Mouse (Mus musculus): ENCODE results near the gene Ap5s1.

Ap5s1 gene

GRCm38 (mm10) chr2:131206778-131207177 is at the start of gene Ap5s1:
Gene Ap5s1, plus strand, starts transcription at chr2:131207078.
- DNase-seq (ENCODE audit: low spot score in 2 of 2) = no peak

GRCm38 (mm10) chr2:131159491-131159910 is 47.4 kb upstream of the Ap5s1 start:
- DNase-seq (ENCODE audit: low spot score in 2 of 2) = peak; percentile 43 to 52

DNA sequence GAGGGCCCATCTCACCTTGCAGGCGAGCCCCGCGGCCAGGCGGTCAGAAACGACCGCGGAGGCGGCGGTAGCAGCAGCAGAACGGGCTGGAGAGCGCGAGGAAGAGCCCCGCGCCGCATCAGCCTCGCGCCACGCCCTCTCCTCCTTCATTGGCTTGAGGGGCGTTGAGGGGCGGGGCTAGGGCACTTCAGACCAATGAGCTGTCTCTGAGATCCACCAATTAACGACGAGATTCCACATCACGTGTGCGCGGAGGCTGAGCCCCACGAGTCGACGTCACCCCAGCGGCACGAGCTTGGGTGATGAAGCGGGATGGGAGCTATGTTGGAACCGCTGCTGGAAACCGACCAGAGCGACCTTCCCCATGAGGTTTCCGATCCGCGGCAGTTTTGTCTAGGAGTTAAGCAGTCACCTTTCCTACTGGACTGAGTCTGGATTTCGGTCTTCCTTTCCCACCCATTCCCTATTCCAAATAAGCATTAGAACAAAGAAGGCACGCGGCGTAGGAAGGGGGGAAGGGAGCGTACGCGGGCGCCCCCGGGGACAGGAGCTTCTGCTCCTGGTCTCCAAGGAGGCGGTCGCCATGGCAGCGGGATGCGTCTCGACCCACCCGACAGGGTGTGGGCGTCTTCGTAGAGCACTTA is 46.8 kb upstream of the Ap5s1 start, which contains the start of gene 1700037H04Rik:
1700037H04Rik (minus strand) TSS at position 144 of the 644 bp plus-strand sequence.
- DNase-seq (ENCODE audit: low spot score in 2 of 2) = peak; percentile 92

GRCm38 (mm10) chr2:131160671-131161111 is 46.2 kb upstream of the Ap5s1 start:
- DNase-seq (ENCODE audit: low spot score in 2 of 2) = no peak

- no peak for DNase-seq (ENCODE audit: low spot score in 2 of 2)
These were observed 43.0 kb upstream of the Ap5s1 start for GRCm38 (mm10) chr2:131163924-131164323.

- no peak for DNase-seq (ENCODE audit: low spot score in 2 of 2)
These were observed 40.7 kb upstream of the Ap5s1 start for GRCm38 (mm10) chr2:131166172-131166571.

DNA sequence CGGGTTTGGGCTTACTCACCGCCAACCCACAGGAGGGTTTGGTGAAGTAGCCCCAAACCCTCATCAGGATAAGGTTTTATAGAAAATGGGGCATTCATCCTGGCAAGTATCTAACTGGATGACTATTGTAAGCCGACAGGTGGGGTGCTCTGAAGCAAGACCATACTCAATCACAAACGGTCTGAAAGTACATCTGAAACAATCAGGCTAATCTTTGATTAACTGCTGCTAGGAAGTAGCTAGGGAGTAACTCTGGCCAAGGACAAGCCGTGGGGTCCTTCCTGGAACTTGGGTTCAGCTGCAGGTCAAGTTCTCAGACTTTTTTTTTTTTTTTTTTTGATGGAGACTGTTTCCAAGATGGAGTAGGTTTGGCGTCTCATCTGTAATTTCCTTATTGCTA is 38.9 kb upstream of the Ap5s1 start:
- DNase-seq (ENCODE audit: low spot score in 2 of 2) = no peak

DNA sequence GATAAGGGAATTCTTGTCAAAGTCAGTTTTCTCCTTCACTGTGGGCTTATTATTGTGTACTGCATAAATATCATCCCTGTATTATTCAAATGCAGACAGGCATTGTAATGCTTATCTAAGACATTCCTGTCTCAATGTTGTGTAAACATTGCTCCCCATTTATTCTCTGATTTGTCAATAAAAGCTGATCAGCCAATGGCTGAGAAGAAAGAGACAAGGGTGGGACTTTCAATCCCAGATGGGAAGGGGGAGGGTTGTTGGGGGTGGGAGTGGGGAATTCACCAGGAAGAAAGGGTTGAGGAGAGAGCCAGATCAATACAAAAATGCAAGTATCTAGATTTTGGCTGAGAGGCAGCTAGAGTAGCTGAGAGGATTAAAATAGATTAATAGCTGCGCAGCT is 38.0 kb upstream of the Ap5s1 start:
- no peak for DNase-seq (ENCODE audit: low spot score in 2 of 2)

DNA sequence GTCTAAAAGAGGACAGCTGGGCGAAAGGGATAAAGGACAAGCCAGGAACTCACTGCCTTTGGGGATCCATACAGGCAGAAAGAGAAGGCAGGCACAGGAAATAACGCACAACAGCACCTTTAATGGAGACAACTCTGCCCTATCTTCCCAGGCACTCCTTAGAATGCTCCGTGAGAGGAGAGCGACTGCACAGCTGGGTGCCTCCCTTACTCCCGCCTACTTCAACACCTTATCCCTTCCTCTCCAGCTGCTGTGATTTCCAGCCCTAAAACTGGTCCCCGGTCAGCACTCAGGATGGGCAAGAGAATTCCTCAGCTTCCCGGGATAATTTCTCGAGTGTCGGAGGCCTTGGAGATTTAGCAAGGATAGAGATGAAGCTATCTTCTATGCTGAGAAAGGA is 35.9 kb upstream of the Ap5s1 start:
- DNase-seq (ENCODE audit: low spot score in 2 of 2) = no peak

GRCm38 (mm10) chr2:131171401-131172104 is 35.3 kb upstream of the Ap5s1 start:
- peak; percentile 48 to 60 for DNase-seq (ENCODE audit: low spot score in 2 of 2)

DNA sequence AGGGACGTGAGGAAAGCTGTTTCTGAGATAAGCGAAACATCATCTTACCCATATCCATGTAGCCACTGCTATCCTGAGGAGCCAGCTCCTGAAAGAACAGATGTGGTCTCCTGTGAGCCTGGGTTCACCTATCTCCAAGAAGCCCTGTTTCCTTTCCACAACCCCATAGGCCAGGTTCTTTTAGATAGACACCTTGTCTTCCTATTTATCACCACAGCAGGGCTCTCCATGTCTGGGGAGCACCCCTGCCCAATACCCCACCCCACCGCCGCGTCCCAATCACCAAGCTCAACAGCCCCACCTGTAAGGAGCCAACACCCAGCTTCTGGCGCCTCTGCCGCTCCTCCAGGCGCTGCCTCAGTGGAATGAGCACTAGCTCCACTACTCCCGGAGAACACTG is 34.6 kb upstream of the Ap5s1 start:
- DNase-seq (ENCODE audit: low spot score in 2 of 2) = no peak

GRCm38 (mm10) chr2:131174700-131175099 is 32.2 kb upstream of the Ap5s1 start:
- DNase-seq (ENCODE audit: low spot score in 2 of 2) = no peak

- DNase-seq (ENCODE audit: low spot score in 2 of 2) = no peak
These were observed 31.5 kb upstream of the Ap5s1 start for GRCm38 (mm10) chr2:131175286-131175944.

- DNase-seq (ENCODE audit: low spot score in 2 of 2) = no peak
These were observed 31.0 kb upstream of the Ap5s1 start for GRCm38 (mm10) chr2:131175945-131176309.

GRCm38 (mm10) chr2:131176491-131176890 is 30.4 kb upstream of the Ap5s1 start:
- no peak for DNase-seq (ENCODE audit: low spot score in 2 of 2)

DNA sequence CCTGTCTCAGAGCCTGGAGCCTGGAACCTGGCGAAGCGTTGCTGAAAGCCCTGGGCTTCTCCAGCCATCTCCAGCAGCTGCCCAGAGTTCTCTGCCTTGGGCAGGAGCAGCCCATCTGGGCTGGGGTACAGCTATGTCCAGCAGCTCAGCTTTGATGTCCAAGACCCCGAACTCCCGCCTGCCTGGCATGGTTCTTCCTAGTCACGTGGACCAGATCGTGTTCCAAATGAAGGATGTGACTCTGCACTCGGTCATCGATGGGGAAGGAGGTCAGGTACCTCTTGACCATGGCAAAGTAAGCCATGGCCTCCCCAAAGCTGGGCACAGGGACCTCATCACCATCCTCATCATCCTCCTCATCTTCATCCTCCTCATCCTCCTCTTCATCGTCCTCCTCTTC is 28.9 kb upstream of the Ap5s1 start:
- no peak for DNase-seq (ENCODE audit: low spot score in 2 of 2)

DNA sequence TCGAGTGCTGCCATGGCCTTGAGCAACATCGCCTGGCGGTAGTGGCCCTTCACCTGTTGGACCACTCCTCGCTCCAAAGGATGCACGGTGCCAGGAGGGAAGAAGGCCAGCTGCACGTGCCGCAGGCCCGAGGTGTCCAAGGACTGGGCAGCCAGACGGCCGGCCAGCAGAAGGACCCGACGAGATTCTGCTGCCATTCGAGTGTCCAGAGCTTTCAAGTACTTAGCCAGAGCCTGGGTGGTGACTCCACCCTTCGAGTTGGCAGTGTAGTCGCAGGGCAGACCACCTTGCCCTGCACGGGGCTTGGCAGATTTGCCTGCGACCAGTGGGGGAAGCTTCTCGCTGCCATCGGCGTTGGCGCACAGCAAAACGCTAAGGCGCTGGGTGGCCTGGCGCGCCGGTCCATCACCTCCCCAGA is 28.0 kb upstream of the Ap5s1 start:
- DNase-seq (ENCODE audit: low spot score in 2 of 2) = no peak

DNA sequence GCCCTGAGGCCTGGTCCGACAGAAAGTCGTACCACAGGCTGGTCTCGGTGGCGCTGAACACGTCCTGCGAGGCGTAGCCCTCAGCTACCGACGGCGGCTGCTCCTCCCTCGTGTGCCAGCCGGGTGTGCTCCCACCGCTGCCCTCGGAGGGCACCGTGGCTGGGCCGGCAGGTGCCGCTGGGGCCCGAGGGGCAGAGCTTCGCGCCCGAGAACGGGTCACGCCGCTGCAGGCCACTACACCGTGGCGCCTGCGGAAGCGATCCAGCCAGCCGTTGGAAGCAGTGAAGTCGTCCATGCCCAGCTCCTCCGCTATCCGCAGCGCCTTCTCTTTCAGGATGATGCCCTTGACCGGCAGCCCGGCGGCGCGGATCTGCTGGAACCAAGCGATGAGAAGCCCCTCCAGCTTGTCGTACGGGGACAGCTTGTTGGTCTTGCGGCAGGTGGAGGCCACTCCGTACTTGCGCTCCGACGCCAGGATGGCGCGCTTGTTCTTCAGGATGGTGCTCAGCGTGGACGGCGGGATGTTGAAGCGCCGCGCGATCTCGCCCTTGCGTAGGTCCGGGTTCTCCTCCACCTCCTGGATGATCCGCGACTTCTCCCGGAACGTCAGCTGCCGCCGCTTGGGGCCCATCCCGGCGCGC is 27.5 kb upstream of the Ap5s1 start:
- peak; percentile 37 to 42 for DNase-seq (ENCODE audit: low spot score in 2 of 2)

DNA sequence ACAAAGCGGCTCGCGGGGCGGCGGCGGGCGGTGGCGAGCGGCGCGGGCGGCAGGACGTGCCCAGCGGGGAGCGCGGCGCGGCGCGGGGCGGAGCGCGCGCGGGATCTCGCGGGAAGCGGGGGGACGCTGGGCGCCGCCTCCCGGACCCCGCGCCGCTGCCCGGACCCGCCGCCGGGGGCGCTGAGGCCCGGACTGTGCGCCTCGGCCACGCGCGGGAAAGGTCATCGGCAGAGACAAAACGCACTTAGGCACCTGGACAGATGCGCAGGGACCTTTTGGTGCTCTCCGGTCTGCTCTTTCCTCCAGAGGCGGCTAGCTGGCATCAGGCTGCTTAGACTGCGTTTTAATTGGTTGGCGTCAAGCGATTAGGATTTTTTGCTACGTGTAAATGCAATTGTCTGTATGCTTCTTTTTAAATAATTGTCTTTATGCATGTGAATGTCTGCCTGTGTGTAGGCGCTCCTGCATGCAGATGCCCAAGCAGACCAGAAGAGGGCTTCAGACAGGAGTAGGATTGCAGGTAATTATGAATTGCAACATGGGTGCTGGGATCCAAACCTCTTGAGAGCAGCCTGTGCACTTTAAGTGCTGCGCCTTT is 26.8 kb upstream of the Ap5s1 start, which contains the start of gene Cenpb:
Cenpb (minus strand) TSS at position 78 of the 598 bp plus-strand sequence.
- DNase-seq (ENCODE audit: low spot score in 2 of 2) = peak; percentile 61 to 80

DNA sequence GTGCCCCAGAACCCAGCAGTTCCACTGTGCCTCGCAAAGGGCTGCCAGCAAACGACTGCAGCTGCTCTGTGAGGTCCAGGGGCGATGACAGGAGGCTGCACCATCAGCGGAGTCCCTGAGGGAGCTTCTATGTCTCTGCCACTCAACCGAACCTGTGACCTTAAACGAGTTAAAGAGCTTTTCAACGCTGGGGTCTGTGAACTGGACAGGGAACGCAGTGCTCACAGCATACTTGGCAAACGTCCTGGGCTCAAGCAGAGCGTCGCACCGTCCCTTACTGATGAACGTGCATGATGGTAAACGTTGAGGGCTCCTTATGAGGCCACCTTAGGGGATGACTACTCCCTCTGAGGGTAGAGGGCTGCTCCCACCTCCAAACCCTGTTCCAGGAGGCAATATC is 20.5 kb upstream of the Ap5s1 start:
- no peak for DNase-seq (ENCODE audit: low spot score in 2 of 2)

DNA sequence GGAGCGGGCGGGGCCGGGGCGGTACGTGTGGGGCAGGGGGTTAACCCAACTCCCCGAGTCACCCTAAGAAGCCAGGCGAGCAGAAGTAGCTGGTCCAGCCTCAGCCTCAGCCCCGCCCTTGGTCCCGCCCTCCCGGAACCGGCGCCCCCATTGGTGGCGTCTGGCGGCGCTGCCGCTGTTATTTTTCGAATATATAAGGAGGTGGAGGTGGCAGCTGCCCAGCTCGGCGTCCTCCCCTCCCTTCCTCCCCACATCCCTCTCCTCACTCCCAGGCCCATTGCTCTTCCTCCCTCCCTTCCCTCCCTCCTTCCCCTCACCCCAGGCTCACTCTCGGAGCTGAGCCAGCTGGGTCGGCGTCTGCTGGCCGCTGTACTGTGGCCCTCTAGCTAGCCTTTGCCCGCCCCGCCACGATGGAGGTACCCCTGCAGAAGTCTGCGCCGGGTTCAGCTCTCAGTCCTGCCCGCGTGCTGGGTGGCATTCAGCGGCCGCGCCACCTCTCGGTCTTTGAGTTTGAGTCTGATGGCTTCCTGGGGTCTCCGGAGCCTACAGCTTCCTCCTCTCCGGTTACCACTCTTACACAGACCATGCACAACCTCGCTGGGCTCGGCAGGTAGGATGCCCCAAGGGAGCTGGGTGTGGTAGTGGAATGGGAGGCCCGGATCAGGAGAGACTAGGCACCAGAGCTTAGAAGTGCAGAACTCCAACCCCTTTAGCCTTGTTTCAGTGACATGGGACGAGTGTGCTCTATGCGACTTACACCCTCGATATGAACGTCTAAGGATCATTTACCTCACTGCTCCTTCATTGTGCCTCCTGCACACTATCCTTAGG is 19.9 kb upstream of the Ap5s1 start, which contains the start of the genes Cdc25b and Spef1:
Cdc25b (plus strand) TSS at position 179 of the 831 bp plus-strand sequence.
Spef1 (minus strand) TSS at position 512 of the 831 bp plus-strand sequence.
- DNase-seq (ENCODE audit: low spot score in 2 of 2) = peak; percentile 87 to 88
